In the genomic region with DNA sequence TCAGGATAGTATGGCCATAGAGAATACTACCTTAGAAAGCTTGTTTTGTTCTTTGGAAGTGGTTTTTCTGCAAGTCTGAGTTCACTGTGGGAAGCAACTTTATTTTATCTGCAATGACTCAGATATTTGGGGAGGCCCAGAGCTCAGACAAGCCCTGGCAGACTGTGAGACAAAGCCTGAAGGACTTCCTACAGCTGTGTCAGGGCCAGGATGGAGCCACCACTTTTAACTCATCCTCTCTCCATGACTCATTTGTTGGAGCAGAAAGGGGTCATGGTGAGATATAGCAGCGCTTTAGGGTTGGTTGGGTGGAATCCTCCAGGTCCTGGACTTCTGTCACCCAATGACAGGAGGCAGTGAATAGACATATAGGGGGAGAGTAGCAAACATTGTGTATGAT, we compare ENCODE assay signal across 25 mouse cellular contexts. TPM values are rescaled to one million over a fixed set of nuclear protein-coding genes. Genes with fewer than 3 reads are reported as not detected.
"Had no signal": no experiment of that assay in that cellular context is flagged by ENCODE, and none has a peak within 500 bp of the region (broad histone marks: within the 10 kb centered on the region; RNA-seq: fewer than 3 reads in every experiment).

No protein-coding gene starts in this region.

- H3K9ac ChIP-seq: liver, postnatal 0 days; lung, embryonic 15.5 days; midbrain, embryonic 13.5 days; midbrain, embryonic 15.5 days; neural tube, embryonic 12.5 days had no signal

- H3K27me3 ChIP-seq: lung, embryonic 15.5 days; megakaryocyte, embryonic 14.5 days; neural tube, embryonic 12.5 days had no signal

- H3K36me3 ChIP-seq: lung, embryonic 15.5 days; midbrain, embryonic 13.5 days; midbrain, embryonic 15.5 days had no signal

- H3K27ac ChIP-seq: lung, embryonic 15.5 days; macrophage; midbrain, embryonic 13.5 days; midbrain, embryonic 15.5 days; neural tube, embryonic 12.5 days had no signal

- H3K4me3 ChIP-seq: lung, embryonic 15.5 days; megakaryocyte, embryonic 14.5 days; midbrain, embryonic 13.5 days; midbrain, embryonic 15.5 days; neural tube, embryonic 12.5 days had no signal

- DNase-seq: liver, postnatal 0 days; lung, adult 2 months; lung, postnatal 14 days; lung, postnatal 36 days; right cerebral cortex, postnatal 14 days; right cerebral cortex, postnatal 4 days; spleen, adult 18-20 months; thymus, adult 18-20 months; thymus, postnatal 14 days; thymus, postnatal 36 days had no signal

- H3K4me1 ChIP-seq: lung, embryonic 15.5 days; megakaryocyte, embryonic 14.5 days; midbrain, embryonic 13.5 days; midbrain, embryonic 15.5 days had no signal

RNA-seq across cellular contexts. Expression of gene Glra1, which starts 12.3 kb away (rescaled TPM):
- total RNA-seq: megakaryocyte progenitor cell, adult 5-6 weeks; monocyte, adult 5-6 weeks; neutrophil, adult 5-6 weeks had no signal
- polyA plus RNA-seq: liver, postnatal 0 days; lung, adult 2 months; lung, embryonic 15.5 days; lung, postnatal 0 days; macrophage; midbrain, embryonic 11.5 days; small intestine, adult 2 months; stomach, embryonic 14.5 days; stomach, embryonic 16.5 days; thymus, postnatal 0 days had no signal
